Mouse (Mus musculus): ENCODE results near the gene Mpeg1.

DNA sequence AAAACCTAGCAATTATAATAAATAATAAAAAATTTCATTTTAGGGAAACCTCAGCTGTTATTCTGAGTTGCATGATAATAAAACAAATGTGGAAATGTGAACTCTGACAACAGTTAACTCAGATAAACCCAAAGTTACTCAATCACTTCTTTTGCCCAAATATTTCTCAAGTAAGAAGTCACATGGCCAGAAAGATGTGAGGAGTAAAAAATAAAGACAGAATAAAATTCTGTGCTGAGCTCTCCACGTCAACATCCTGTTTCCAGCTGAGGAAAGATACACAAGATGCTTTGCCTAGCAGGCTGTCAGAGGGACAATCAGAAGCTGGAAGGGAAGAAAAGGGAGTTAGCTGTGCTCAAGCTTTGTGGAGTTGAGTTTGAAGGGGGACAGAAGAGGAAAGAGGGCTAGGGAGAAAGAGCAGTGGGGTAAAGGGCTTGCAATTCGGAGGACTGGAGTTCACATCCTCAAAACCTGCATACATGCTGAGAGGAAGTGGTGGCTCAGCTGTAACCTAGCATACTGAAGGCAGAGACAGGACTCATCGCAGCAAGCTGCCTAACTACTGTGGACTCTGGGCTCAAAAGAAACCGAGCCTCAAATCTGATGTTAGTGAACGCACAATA, 20.4 kb upstream of the Mpeg1 start:
- TF ChIP-seq POLR2A (IDR thresholded peaks at IDR 0.05; ENCODE audit: insufficient read depth, low read length) (no peak), CTCF (IDR thresholded peaks at IDR 0.05; ENCODE audit: low read depth, low read length) (no peak)
